Mouse (Mus musculus) ES-Bruce4 (cell line): ENCODE measurements at regions not wholly inside any gene's neighbourhood (a gene's known extent, or its start where the extent isn't known, plus 50 kb on each side); places are given as distances from the start of the nearest gene placed in this dataset.

ENCODE experiments used
- H3K27ac ChIP-seq: 2 replicates; pipeline ENCODE4 v1.5.1; 2012; ENCODE audit warnings: low read length, inconsistent platforms; ENCODE audit not compliant: insufficient read depth
- H3K27me3 ChIP-seq: 2 replicates; pipeline ENCODE4 v1.6.1; 2012; ENCODE audit warnings: mild to moderate bottlenecking, low read length, inconsistent platforms; ENCODE audit not compliant: control insufficient read depth, poor library complexity, insufficient read depth, severe bottlenecking
- H3K36me3 ChIP-seq: 2 replicates; pipeline ENCODE4 v1.6.1; 2012; ENCODE audit warnings: inconsistent platforms, mild to moderate bottlenecking, low read length, moderate library complexity; ENCODE audit not compliant: control insufficient read depth, poor library complexity, insufficient read depth, severe bottlenecking
- H3K4me1 ChIP-seq: one replicate; pipeline ENCODE4 v1.8.1; 2011; ENCODE audit warnings: low read length; ENCODE audit not compliant: control insufficient read depth, insufficient read depth
- H3K4me3 ChIP-seq: 2 replicates; pipeline ENCODE4 v1.5.1; 2011; ENCODE audit warnings: low read depth, mild to moderate bottlenecking, low read length
- H3K9ac ChIP-seq: 2 replicates; pipeline ENCODE4 v1.6.1; 2012; ENCODE audit warnings: low read depth, mild to moderate bottlenecking, inconsistent platforms; ENCODE audit not compliant: poor library complexity, severe bottlenecking
- H3K9me3 ChIP-seq: replicated peaks from 2 replicates; pipeline ENCODE4 v1.6.1; 2012; ENCODE audit warnings: mild to moderate bottlenecking, low read length, inconsistent platforms; ENCODE audit not compliant: control insufficient read depth, poor library complexity, insufficient read depth, severe bottlenecking
- CTCF ChIP-seq: IDR thresholded peaks from one replicate; pipeline ENCODE4 v1.8.1; 2011; ENCODE audit warnings: low read depth, low read length
- EP300 ChIP-seq: IDR thresholded peaks from 2 replicates; pipeline ENCODE4 v1.6.1; 2011; ENCODE audit warnings: low read depth, low read length; ENCODE audit not compliant: insufficient read depth
- POLR2A ChIP-seq: IDR thresholded peaks from one replicate; pipeline ENCODE4 v1.8.1; 2011; ENCODE audit warnings: low read length; ENCODE audit not compliant: insufficient read depth

GRCm38 (mm10) chr1:72038518-72038917, 173.6 kb downstream of the Mreg start:
- TF ChIP-seq EP300, result no peak
- no peak for TF ChIP-seq POLR2A
- TF ChIP-seq CTCF, result no peak
- Histone ChIP-seq H3K27me3 (no peaks in the 10 kb centered on the region; the same call in none of the 2 replicates), H3K9ac (no peak overlapping the region), H3K9me3 (no peaks in the 10 kb centered on the region; the same call in 1 of the 2 replicates), H3K27ac (no peak overlapping the region), H3K4me1 (peaks cover 1% of the 10 kb centered on the region), H3K36me3 (no peaks in the 10 kb centered on the region), H3K4me3 (no peak overlapping the region)

- peaks cover 1% of the 10 kb centered on the region for H3K4me1 ChIP-seq
- TF ChIP-seq POLR2A (no peak), CTCF (no peak), EP300 (no peak)
- H3K9ac ChIP-seq, result no peak overlapping the region
- no peak overlapping the region for H3K27ac ChIP-seq
- no peaks in the 10 kb centered on the region; the same call in 1 of the 2 replicates for H3K9me3 ChIP-seq
- no peak overlapping the region for H3K4me3 ChIP-seq
- no peaks in the 10 kb centered on the region for H3K36me3 ChIP-seq
- no peaks in the 10 kb centered on the region; the same call in none of the 2 replicates for H3K27me3 ChIP-seq
These were observed 175.5 kb downstream of the Mreg start for GRCm38 (mm10) chr1:72036600-72036999.

- Histone ChIP-seq H3K9me3 (no peaks in the 10 kb centered on the region), H3K9ac (no peak overlapping the region), H3K4me3 (no peak overlapping the region), H3K27me3 (no peaks in the 10 kb centered on the region; the same call in none of the 2 replicates), H3K27ac (no peak overlapping the region), H3K4me1 (peaks cover 1% of the 10 kb centered on the region), H3K36me3 (no peaks in the 10 kb centered on the region)
- TF ChIP-seq EP300 (no peak), POLR2A (no peak), CTCF (no peak)
These were observed 176.0 kb downstream of the Mreg start for GRCm38 (mm10) chr1:72036141-72036540.

GRCm38 (mm10) chr1:72033941-72034340, 178.2 kb downstream of the Mreg start:
- H3K9ac ChIP-seq, result no peak overlapping the region
- H3K9me3 ChIP-seq, result no peaks in the 10 kb centered on the region
- H3K4me3 ChIP-seq, result no peak overlapping the region
- H3K27ac ChIP-seq, result no peak overlapping the region
- no peaks in the 10 kb centered on the region for H3K36me3 ChIP-seq
- peaks cover 1% of the 10 kb centered on the region for H3K4me1 ChIP-seq
- TF ChIP-seq POLR2A, result no peak
- no peak for TF ChIP-seq EP300
- no peak for TF ChIP-seq CTCF
- H3K27me3 ChIP-seq, result no peaks in the 10 kb centered on the region; the same call in 1 of the 2 replicates

GRCm38 (mm10) chr1:72032214-72032613, 179.9 kb downstream of the Mreg start:
- TF ChIP-seq POLR2A (no peak), EP300 (no peak), CTCF (no peak)
- Histone ChIP-seq H3K9ac (no peak overlapping the region), H3K9me3 (no peaks in the 10 kb centered on the region), H3K27me3 (no peaks in the 10 kb centered on the region), H3K4me3 (no peak overlapping the region), H3K4me1 (no peaks in the 10 kb centered on the region), H3K36me3 (no peaks in the 10 kb centered on the region), H3K27ac (no peak overlapping the region)

- Histone ChIP-seq H3K27me3 (no peaks in the 10 kb centered on the region), H3K27ac (no peak overlapping the region), H3K36me3 (no peaks in the 10 kb centered on the region), H3K4me3 (no peak overlapping the region), H3K4me1 (no peaks in the 10 kb centered on the region), H3K9ac (no peak overlapping the region), H3K9me3 (no peaks in the 10 kb centered on the region)
- TF ChIP-seq CTCF (no peak), EP300 (no peak), POLR2A (no peak)
These were observed 181.2 kb downstream of the Mreg start for GRCm38 (mm10) chr1:72030763-72031405.

- no peaks in the 10 kb centered on the region for H3K36me3 ChIP-seq
- H3K27ac ChIP-seq, result no peak overlapping the region
- H3K4me3 ChIP-seq, result no peak overlapping the region
- no peak overlapping the region for H3K9ac ChIP-seq
- no peak for TF ChIP-seq POLR2A
- no peak for TF ChIP-seq CTCF
- TF ChIP-seq EP300, result no peak
- no peaks in the 10 kb centered on the region for H3K9me3 ChIP-seq
- no peaks in the 10 kb centered on the region for H3K27me3 ChIP-seq
- no peaks in the 10 kb centered on the region for H3K4me1 ChIP-seq
These were observed 182.5 kb downstream of the Mreg start for GRCm38 (mm10) chr1:72029625-72030024.
